Mouse (Mus musculus) heart, postnatal 0 days (tissue): Measurements from ENCODE around the gene Lonp2. TPM values are rescaled to one million over a fixed set of nuclear protein-coding genes. Genes with fewer than 3 reads are reported as not detected.

Source experiments
- ATAC-seq: fragments of 200-750 bp; cut with Nextera tagmentation; 2 replicates; pipeline ENCODE4 v1.8.0; 2017; ENCODE audit warnings: low read depth, moderate number of reproducible peaks, moderate library complexity; ENCODE audit not compliant: insufficient read depth
- DNase-seq: peaks from one replicate; pipeline ENCODE4 v3.0.0-alpha.2; 2016; ENCODE audit warnings: low spot score
- H3K27ac ChIP-seq: fragments of 300-500 bp; sonication (generic); 2 replicates; pipeline ENCODE4 v1.5.1; 2014; ENCODE audit warnings: low read depth, mild to moderate bottlenecking
- H3K27me3 ChIP-seq: fragments of 300-500 bp; sonication (generic); 2 replicates; pipeline ENCODE4 v1.6.1; 2014; ENCODE audit warnings: low read length, mixed read lengths; ENCODE audit not compliant: control insufficient read depth, insufficient read depth
- H3K36me3 ChIP-seq: fragments of 300-500 bp; sonication (generic); replicated peaks from 2 replicates; pipeline ENCODE4 v1.6.1; 2014; ENCODE audit warnings: low read length, mixed read lengths; ENCODE audit not compliant: control insufficient read depth, insufficient read depth
- H3K4me1 ChIP-seq: fragments of 300-500 bp; sonication (generic); 2 replicates; pipeline ENCODE4 v1.6.1; 2014; ENCODE audit warnings: antibody characterized with exemption; ENCODE audit not compliant: control insufficient read depth, insufficient read depth
- H3K4me2 ChIP-seq: fragments of 300-500 bp; sonication (generic); 2 replicates; pipeline ENCODE4 v1.6.1; 2014; ENCODE audit warnings: low read depth, mild to moderate bottlenecking, low read length, moderate library complexity
- H3K4me3 ChIP-seq: fragments of 300-500 bp; sonication (generic); 2 replicates; pipeline ENCODE4 v1.5.1; 2014; ENCODE audit warnings: low read depth, low read length
- H3K9ac ChIP-seq: fragments of 300-500 bp; sonication (generic); replicated peaks from 2 replicates; pipeline ENCODE4 v1.6.1; 2014; ENCODE audit warnings: low read depth, low read length, mixed read lengths
- H3K9me3 ChIP-seq: fragments of 300-500 bp; sonication (generic); replicated peaks from 2 replicates; pipeline ENCODE4 v1.6.1; 2016; ENCODE audit warnings: low read length; ENCODE audit not compliant: control insufficient read depth
- CTCF ChIP-seq: IDR thresholded peaks from 2 replicates; pipeline ENCODE4 v1.5.1; 2016; ENCODE audit warnings: antibody characterized with exemption, control low read depth, low read depth
- EP300 ChIP-seq: IDR thresholded peaks from 2 replicates; pipeline ENCODE4 v1.6.1; 2016; ENCODE audit warnings: antibody characterized with exemption, low read depth
- WGBS: fragments of 180-500 bp; shearing (Covaris S2); extraction: QIAGEN DNeasy Blood & Tissue Kit; methylation state at CpG from one replicate; pipeline ENCODE4 v1.1.7; 2014; 5-methylcytosine and 5-hydroxymethylcytosine counted together
- polyA plus RNA-seq: library from polyadenylated mRNA; unstranded; fragments of >200 nt; fragmentation: Nextera tagmentation; extraction: Ambion mirVana; gene quantifications from 2 replicates; pipeline ENCODE4 v1.2.1, GENCODE M21; 2015
- total RNA-seq: library from RNA; depleted of rRNA; stranded (reverse); fragments of >200 nt; gene quantifications from 2 replicates; pipeline ENCODE4 v1.2.3, GENCODE M21; 2014; ENCODE audit warnings: low replicate concordance

Lonp2 gene
- total and polyA plus RNA-seq, 2 experiments from 2014 or later = 60.1 to 63.0 TPM

DNA sequence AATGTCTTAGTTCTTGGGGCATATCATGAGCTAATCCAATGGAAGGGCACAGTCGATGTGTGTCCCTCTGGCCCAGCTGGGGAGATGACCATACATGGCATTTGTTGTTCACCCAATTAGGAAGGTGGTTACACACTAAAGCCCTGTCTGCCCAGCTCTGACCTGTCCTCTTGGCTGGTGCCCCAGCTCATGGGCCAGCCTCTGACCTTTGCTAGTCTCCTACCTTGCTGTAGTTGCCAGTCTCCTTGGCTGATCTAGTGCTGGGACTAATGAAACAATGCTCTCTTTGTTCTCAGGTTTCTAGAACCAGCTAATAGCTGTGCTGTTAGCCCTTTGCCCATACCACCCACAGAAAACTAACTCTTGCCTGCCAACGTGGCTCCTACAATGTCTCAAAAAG, 20.7 kb upstream of the Lonp2 start:
- no peaks in the 10 kb centered on the region for H3K36me3 ChIP-seq
- WGBS = 59% methylated on average over 2 of the region's 2 CpGs
- H3K4me2 ChIP-seq = no peak overlapping the region
- TF ChIP-seq CTCF = no peak
- no peak for TF ChIP-seq EP300
- H3K9me3 ChIP-seq = no peaks in the 10 kb centered on the region
- no peak overlapping the region for H3K4me3 ChIP-seq
- no peak overlapping the region for H3K9ac ChIP-seq
- DNase-seq = no peak
- no peaks in the 10 kb centered on the region for H3K4me1 ChIP-seq
- no peaks in the 10 kb centered on the region for H3K27me3 ChIP-seq
- ATAC-seq = no peak
- no peak overlapping the region for H3K27ac ChIP-seq

DNA sequence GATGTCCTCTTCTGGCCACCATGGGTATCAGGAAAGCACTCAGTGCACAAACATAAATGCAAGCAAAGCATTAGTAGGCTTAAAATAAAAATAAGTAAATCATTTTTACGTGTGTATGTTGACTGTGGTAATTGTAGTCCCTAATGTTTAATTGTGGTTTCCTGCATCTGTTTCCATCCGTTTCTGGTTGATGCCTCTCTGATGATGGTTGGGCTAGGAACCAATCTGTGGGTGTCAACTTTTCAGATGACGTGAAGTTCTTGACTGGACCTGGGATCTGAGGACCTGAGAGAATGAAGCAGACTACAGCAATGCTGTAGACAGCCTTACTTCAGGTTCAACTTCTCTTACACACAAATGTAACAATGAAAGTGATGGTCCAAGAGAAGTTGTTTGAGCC, 19.2 kb upstream of the Lonp2 start:
- TF ChIP-seq CTCF = no peak
- no peak for TF ChIP-seq EP300
- H3K9ac ChIP-seq = no peak overlapping the region
- no peak overlapping the region for H3K4me2 ChIP-seq
- no peak for DNase-seq
- no peaks in the 10 kb centered on the region for H3K27me3 ChIP-seq
- no peaks in the 10 kb centered on the region for H3K4me1 ChIP-seq
- no peaks in the 10 kb centered on the region for H3K9me3 ChIP-seq
- no peak for ATAC-seq
- no peak overlapping the region for H3K4me3 ChIP-seq
- no peak overlapping the region for H3K27ac ChIP-seq
- H3K36me3 ChIP-seq = no peaks in the 10 kb centered on the region
- 65% methylated on average over 3 of the region's 3 CpGs for WGBS

DNA sequence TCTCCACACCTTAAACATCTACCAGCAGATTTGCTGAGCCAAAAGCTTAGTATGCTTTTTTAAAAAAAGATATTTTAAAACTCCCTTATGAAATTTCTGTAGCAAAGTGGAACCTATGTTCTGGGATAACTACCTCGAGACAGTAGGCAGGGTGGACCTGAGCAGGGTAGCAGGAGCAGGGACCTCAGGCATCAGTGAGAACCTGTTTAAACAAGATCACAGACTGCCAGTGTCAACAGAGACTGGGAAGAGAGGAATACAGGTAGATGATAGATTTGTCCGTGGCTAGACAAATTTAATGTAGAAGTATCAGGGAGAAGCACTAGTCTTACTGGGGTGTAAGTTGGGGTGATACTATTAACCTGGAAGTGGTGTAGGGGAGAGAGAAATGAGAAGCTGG, 10.0 kb upstream of the Lonp2 start:
- H3K27ac ChIP-seq = no peak overlapping the region
- TF ChIP-seq EP300 (no peak), CTCF (no peak)
- ATAC-seq (no peak), DNase-seq (no peak)
- no peaks in the 10 kb centered on the region for H3K4me1 ChIP-seq
- no peaks in the 10 kb centered on the region for H3K9me3 ChIP-seq
- no peak overlapping the region for H3K4me3 ChIP-seq
- 68% methylated on average over 2 of the region's 2 CpGs for WGBS
- H3K9ac ChIP-seq = no peak overlapping the region
- H3K4me2 ChIP-seq = no peak overlapping the region
- no peaks in the 10 kb centered on the region for H3K36me3 ChIP-seq
- no peaks in the 10 kb centered on the region for H3K27me3 ChIP-seq

DNA sequence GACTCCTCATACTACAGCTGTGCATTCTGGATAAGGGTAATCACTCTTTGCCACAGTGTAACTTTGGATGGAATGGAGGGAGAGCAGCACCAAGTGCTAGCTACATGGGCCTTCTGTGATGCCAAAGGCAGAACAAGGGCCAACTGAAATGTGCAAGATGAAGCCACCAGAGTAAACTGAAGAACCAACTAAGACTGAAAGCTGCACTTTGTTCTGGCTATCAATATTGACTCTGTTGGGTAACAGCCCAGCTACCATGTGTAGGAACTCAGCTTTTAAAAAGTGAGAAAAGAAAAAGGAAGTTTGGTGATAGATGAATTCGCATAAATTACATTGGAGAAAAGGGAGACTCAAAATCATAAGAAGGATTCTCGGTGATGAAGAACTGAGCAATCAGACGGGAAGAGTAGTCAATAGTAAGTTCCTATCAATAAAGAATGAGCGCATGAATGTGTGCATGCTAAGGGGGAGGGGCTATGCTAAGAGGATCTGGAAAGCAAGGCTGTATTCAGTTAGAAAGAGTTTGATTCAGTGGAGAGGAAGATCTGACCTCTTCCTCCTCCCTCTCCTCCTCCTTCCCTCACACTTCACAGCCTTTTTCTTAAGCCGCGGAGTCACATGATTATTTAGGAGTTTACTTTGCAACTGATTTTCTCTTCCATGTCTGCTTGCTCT, 8.6 kb upstream of the Lonp2 start:
- Histone ChIP-seq H3K4me1 (no peaks in the 10 kb centered on the region), H3K4me2 (no peak overlapping the region), H3K4me3 (no peak overlapping the region), H3K27me3 (no peaks in the 10 kb centered on the region), H3K36me3 (no peaks in the 10 kb centered on the region), H3K9ac (no peak overlapping the region), H3K9me3 (no peaks in the 10 kb centered on the region), H3K27ac (no peak overlapping the region)
- WGBS = 73% methylated on average over 6 of the region's 6 CpGs
- TF ChIP-seq EP300 = no peak
- TF ChIP-seq CTCF = no peak
- ATAC-seq = no peak
- DNase-seq = no peak

DNA sequence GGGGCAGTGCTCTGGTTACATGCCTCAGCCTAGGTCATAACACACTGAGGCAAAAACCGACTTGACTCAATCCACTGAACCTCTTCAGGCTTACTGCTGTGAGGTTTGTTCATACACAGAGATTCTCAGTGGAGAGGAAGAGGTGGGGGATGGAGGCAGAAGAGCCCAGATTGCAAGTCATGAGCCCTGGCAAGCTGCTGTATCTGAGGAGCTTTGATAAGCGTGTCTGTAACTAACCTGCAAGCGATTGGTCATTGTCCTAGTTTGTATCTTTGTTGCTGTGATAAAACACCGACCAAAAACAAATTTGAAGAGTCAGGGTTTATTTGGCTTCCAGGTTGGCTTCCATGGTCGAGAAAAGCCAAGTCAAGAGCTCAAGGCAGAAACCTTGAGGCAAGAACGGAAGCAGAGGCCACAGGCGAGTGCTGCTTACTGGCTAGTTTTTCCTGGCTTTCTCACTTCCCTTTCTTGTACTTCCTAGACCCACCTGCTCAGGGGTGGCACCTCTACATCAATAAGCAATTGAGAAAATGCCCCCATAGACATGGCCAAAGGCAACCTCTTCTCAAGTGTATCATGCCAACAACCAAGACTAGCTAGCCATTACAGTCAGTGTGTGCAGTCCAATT, 6.0 kb upstream of the Lonp2 start:
- TF ChIP-seq EP300 = no peak
- no peak for TF ChIP-seq CTCF
- Histone ChIP-seq H3K36me3 (no peaks in the 10 kb centered on the region), H3K27me3 (no peaks in the 10 kb centered on the region), H3K4me1 (no peaks in the 10 kb centered on the region), H3K9me3 (no peaks in the 10 kb centered on the region), H3K4me3 (no peak overlapping the region), H3K4me2 (no peak overlapping the region), H3K9ac (no peak overlapping the region), H3K27ac (no peak overlapping the region)
- WGBS = 50% methylated on average over 7 of the region's 7 CpGs
- no peak for ATAC-seq
- no peak for DNase-seq

DNA sequence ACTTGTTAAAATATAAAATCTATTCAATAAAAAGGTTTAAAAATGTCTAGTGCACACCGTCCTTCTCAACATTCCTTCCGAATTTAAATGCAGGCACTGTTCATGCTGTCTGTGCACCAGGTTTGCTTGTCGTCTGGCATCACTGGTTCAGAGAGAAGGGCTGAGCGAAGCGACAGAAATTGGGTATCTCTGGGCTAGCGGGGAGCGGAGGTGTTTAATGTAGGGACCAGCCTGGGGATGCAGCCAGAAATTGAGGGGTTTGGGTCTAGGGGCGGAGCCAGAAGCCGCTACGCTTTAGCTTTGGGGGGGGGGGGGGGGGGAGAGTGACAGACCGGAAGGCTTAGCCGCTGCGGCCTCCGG, 312 bp upstream of the Lonp2 start:
- no peak for ATAC-seq
- H3K27ac ChIP-seq = peak overlapping the region; percentile 67; the same call in 1 of the 2 replicates
- TF ChIP-seq EP300 (no peak), CTCF (no peak)
- H3K36me3 ChIP-seq = no peaks in the 10 kb centered on the region
- DNase-seq = no peak
- H3K27me3 ChIP-seq = no peaks in the 10 kb centered on the region
- peak overlapping the region; percentile 93 for H3K4me3 ChIP-seq
- peak overlapping the region; percentile 88; the same call in 1 of the 2 replicates for H3K9ac ChIP-seq
- peaks cover 10% of the 10 kb centered on the region for H3K4me1 ChIP-seq
- no peaks in the 10 kb centered on the region for H3K9me3 ChIP-seq
- WGBS = 1% methylated on average over 11 of the region's 14 CpGs
- H3K4me2 ChIP-seq = peak overlapping the region; percentile 97
